Mouse (Mus musculus) c-Kit-positive CD71-negative TER-119-negative erythroid progenitor cells, embryonic 14.5 days (primary cell): ENCODE data around the gene Samd13.

ENCODE experiments used
- DNase-seq: peaks from one replicate; pipeline ENCODE4 v3.0.0-alpha.2; 2013; ENCODE audit warnings: low read depth

Gene Samd13

DNA sequence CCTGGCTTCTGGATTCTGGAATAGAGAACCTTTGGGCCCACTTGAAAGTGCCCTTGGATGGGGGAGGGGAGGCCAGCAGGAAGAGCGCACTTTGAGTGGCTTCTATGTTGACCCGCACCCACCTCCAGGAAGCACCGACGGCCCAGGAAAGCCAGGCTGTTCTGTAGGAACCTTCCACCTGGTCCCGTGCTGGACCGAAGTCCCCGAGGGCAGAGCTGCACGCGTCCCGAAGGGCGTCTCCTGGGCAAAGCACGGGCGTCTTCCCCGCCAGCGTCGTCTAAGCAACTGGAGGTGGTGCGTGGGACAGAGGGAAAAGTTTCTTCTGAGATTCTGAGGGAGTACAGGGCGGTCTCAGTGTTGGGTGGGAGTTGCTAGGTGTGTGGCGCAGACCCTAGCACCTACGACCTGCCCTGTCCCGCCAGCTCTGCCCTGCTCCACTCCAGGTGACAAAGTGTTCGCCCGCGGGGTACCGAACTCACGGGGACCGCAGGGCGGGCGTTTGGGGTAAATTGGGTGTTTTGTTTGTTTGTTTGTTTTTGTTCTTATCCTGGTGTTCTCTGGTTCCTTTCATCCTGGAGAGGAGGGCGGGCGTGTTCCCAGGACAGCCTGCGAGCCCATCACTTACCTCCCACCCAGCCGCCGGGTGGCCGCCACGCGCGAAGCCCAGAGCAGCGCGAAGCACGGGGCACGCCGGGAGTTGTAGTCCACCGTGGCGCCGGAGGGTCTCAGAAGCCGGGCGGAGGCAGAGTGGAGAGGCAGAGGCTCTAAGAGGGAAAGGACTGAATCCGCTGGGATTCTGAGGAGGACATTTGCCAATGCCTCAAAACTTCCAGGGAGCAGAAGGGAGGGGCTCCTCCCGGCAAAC is at the start of gene Samd13:
Gene Samd13 (minus strand): TSS at position 782 of the 865 bp plus-strand sequence.
- no peak for DNase-seq

GRCm38 (mm10) chr3:146731499-146731898 is 46.1 kb upstream of the Samd13 start:
- DNase-seq: no peak

- DNase-seq: no peak
Measured at GRCm38 (mm10) chr3:146723037-146723436, 37.6 kb upstream of the Samd13 start.

DNA sequence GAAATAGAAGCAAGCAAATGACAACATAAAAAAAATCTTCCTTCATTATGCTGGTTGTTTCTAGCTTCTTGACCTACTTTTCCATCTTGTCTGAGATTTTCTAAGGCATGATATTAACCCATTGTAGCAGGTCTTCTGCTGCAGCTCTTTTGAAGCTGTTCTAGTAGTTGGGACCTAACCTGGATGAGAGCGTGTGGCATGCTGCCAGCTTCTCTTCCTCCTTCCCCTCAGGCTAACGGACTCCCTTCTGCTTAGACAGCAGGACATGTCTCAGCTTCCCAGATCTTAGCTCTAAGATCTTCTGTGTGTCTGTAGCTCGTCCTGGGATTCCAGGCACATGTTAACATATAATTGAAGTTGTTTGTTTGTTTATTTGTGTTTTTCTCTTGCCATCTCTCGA is 34.3 kb upstream of the Samd13 start:
- DNase-seq: no peak

DNA sequence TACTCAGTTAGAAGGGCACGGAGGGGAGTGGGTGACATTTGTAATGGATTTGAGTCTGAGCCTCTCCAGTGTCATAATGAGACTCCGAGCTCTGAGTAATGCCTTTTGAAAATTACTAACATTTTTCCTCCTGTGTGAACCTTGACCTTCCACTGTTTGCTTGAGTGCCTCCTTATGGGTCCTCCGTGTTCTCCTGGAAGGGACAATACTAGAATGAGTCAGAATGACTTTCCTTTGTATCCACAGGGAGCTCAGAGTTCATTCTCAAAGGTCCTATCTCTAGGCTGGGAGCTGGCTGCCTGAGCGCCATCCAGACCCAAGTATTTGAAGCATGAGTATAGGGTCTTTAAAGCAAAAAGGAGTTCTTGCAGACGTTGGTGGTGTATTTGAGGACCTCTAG is 32.9 kb upstream of the Samd13 start:
- no peak for DNase-seq

- no peak for DNase-seq
Measured at GRCm38 (mm10) chr3:146712305-146712704, 26.9 kb upstream of the Samd13 start.

DNA sequence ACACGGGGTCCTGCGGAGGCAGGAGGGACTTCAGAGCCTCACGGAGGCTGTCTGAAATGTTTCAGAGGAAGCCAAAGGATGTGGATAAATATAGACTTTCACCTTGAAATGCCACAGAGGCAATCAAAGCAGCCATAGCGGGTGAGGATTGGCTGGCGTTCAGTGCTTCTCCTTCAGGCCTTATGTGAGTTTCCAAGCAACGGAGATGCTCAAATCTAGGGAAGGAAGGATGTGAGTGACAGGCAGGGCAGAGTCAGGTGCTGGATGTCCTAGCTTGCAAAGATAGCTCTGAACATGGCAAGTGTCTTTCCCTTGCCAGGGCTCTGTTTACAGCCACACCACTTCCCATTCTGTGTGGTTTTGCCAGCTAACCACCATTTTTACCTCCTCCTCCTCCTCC is 26.2 kb upstream of the Samd13 start:
- no peak for DNase-seq

DNA sequence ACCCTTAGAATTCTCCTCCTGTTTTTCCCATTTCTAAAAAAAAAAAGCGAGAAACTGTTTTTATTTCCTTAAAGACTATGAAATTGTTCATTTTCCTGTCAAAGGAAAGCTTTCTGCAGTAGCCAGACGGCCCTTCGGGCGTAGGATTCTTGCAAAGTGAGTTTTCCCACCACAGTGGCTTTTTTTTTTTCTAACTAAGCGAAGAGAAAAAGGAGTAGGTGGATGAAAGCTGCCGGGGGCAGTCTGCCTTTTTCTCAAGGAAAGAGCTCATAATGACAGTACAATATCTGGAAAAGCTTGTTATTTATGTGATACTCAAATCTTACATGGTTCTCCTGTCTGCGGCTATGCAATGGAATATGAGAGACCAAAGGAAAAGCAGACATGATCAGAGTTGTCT is 25.7 kb upstream of the Samd13 start:
- no peak for DNase-seq

DNA sequence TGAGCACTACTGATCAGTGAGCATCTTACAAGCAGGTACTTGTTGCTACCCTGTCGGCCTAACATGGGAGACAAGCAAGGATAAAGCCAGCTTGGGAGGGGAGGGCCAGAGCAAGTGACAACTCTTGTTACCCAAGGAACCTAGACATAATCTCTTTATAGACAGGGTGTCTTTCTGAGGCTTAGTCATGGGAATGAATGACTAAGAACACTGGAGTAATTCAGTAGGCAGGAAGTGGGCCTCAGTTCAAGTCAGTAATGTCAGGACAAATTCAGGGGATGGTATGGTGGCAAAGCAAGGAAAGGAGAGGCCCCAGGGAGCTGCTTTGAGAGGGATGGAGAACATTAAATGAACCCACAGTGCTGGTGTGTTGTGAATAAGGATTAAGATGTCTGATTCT is 23.7 kb upstream of the Samd13 start:
- DNase-seq: no peak

DNA sequence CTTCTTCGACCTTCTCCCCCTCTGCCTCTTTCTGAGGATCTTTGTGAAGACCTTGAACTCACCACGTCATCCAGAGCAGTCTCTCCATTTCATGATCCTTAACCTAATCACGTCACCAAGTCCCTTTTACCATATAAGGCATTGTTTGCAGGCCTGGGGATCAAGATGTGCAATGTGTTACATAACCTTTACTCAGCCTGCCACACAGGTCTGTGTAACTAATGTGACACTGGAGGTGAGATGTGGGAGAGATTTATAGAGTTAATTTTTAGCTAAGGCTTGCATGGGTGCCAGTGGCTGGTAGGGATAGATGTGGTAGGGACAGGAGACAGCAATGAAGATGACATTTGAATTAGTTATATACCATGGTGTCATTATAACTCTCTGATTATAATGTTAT is 23.0 kb upstream of the Samd13 start:
- no peak for DNase-seq

DNA sequence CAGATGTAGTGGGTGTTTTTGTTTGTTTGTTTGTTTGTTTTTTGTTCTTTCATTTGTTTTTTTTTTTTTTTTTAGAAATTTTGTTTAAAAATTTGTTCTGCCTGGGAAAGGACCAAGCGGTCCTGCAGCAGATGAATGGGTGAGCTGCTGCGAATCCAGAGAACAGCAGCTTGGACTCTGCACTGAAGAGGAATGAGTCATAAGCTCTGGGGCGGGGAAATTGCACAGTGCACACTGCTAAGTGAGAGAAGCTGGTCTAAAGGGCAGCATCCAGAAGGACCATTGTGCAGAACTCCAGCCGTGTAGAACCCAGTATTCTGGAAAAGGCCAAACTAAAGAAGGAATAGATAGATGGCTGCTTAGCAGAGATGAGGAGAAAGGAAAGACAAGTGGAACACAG is 18.7 kb upstream of the Samd13 start:
- DNase-seq: no peak

GRCm38 (mm10) chr3:146700051-146700450 is 14.7 kb upstream of the Samd13 start:
- DNase-seq: no peak

DNA sequence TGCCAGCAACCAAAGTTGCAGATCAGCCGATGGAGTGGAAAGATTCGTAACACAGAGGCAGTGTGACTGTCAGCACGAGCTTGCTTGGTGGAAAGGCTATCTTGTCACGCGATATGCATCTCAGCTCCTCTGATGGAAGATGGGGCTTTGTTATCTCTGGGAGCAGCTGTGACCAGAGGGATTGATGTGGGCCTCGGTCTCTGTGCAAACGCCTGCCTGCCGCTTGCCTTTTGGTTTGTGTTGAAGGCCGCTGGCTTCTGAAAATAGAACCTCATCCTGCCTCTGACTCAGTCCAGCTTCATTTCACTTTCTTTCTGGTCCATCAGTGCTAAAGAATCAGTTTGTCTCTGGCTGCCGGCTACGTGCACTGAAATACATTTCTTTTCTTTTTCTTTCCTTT is 13.6 kb upstream of the Samd13 start:
- no peak for DNase-seq

DNA sequence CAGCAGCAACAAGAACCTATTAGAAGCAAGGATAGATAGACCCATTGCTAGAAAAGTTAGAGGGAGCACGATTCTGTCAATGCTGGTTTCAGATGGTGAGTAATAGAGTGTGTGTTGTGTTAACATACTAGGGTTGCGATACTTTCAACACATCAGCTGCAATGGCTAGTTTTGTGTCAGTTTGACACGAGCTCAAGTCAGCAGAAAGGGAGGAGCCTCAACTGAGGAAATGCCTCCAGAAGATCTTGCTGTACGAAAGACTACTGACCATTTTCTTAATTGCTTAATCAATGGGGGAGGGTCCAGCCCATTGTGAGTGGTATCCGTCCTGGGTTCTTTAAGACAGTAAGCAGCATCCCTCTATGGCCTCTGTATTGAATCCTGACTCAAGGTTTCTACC is 7.2 kb upstream of the Samd13 start:
- DNase-seq: no peak

- no peak for DNase-seq
Measured at GRCm38 (mm10) chr3:146687121-146687725, 1.8 kb upstream of the Samd13 start.

- no peak for DNase-seq
Measured at GRCm38 (mm10) chr3:146686428-146686827, 1.0 kb upstream of the Samd13 start.

DNA sequence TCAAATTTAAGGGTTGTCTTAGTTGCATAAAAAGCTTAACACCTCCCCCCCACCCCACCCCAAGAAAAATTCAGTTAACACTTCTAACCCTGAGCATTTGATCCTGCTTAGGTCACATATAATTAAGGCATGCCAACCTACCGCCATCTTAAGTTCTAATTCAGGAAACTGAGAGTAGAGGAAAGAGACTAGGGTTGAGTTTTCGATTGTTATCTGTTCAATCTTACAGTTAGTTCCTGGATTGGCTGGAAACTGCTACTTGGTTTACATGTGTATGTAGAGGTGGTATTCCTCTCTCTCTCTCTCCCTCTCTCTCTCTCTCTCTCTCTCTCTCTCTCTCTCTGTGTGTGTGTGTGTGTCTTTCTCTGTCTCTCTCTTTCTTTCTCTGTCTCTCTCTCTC is 2.3 kb downstream of the Samd13 start:
- DNase-seq: no peak

DNA sequence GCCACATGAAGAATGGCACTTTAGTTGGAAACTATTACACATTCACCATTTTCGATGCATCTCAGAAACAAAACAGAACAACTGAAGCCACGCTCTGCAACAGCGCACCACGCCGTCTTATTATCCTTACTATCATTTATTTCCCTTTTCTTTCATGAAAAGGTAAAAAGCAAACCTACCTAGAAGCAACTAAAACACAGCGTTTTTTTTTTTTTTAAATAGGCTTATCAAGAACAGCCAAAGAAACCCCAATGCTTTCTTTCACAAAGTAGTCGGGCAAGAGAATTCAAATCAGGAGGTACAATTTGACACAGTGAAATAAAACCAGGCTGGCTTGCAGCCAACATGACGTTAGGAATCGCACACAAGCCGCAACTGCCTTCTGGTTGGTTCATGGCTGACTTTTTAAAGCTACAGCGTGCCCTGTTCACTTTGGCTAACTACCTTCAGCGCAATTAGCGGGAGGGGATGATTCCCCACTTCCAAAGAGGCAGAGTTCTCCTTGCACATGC is 3.2 kb downstream of the Samd13 start:
- no peak for DNase-seq

DNA sequence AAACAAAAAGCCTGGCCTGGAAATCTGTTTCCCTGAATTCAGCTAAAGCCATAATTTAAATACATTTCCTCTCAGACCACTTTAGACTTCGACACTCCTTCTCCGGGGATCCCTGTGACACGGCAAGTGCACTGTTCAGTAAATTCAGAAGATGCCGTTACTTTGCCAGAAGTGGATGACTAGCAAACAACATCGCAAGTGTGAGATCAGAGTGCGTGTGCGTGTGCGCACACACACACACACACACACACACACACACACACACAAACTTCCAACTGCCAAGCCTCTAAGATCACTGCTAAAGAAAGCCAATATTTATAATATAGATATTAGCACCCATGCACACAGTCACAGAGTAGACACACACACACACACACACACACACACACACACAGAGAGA is 3.7 kb downstream of the Samd13 start:
- no peak for DNase-seq

- DNase-seq: no peak
Measured at GRCm38 (mm10) chr3:146680625-146681024, 4.8 kb downstream of the Samd13 start.

DNA sequence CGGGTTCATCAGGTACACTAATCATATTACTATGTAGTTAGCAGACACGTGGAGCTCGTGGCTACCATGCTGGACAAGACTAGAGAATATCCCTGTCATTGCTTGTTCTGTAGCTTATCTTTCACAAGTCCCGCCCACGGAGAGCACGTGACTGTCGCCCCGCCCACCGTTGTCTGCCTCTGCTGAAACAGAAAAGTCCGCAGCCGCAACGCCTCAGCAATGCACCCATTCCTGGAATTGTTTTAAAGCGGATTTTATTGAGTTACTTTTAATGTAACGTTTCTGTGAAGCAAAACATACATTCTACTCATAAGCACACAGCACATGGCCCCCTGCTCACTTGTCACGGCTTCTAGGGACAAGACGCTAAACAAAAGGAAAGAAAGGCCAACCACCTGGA is 5.7 kb downstream of the Samd13 start:
- DNase-seq: no peak

GRCm38 (mm10) chr3:146676193-146676592 is 9.2 kb downstream of the Samd13 start:
- DNase-seq: no peak

DNA sequence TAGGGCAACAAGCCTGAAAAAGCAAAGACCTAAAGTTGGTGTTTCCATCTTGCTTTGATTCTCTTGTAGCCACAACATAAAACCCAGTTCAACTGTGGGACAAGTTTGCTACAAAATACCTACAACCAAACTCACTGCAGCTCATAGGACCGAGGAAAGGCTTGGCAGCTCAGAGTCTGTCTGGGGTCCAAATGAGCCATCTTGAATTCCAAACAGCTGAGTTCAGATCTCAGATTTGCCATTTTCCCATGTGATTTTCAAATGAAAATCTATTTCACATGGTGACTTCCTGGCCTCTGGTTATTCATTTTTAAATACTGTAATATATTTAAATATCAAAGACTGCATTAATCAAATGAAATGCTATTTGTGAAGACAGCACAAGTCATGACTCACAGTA is 10.3 kb downstream of the Samd13 start:
- DNase-seq: no peak

DNA sequence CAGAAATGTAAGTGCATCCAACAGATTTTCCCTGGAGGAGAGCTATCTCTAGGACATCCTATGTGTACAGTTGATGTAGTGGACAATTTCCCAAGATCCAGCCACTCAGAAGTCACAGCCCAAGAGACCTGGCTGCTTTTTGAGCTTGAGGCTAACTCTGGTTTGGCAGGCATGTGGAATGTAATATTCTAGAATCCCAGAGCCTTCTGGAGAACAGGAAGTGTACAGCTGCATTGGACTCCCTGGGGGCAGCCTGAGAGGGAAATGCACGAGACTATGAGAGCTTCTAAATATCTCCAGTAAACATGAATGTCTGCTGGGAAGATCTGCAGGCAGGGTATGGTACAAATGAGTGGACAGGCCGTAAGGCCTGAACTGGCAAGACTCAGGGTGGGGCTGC is 14.3 kb downstream of the Samd13 start:
- no peak for DNase-seq
